In genomic region chr1:168265594-168266390, GRCm38 (mm10) we compare ENCODE assay signal across 8 mouse cellular contexts.
A peak's percentile ranks its signal among the peaks of the same experiment; 100 is the strongest.
DNase-seq lines count a peak whose midpoint lies in the region.
"Had no signal": no experiment of that assay in that cellular context is flagged by ENCODE, and none has a peak within 500 bp of the region (broad histone marks: within the 10 kb centered on the region; RNA-seq: fewer than 3 reads in every experiment).

No protein-coding gene starts in this region.

- peak; percentile 44 for DNase-seq in kidney, postnatal 10 days
- DNase-seq in kidney, adult 8-10 months, result no peak
- DNase-seq in adrenal gland, adult (ENCODE audit: inconsistent age in 2 of 2, low spot score in 1 of 2), result peak; percentile 56 to 90
- DNase-seq in adrenal gland, postnatal 14 days, result peak; percentile 64
- peak; percentile 31 to 41 for DNase-seq in kidney, postnatal 4 days
- no peak for DNase-seq in cerebellum, postnatal 10 days
- no peak for DNase-seq in right cerebral cortex, postnatal 25 days
- DNase-seq: right cerebral cortex, postnatal 4 days had no signal

Comparison
In these comparisons a context has a peak if more than half of its experiments do, and no peak if none do; other contexts are left out.
1. DNase-seq: peak in kidney, postnatal 10 days (single experiment), adrenal gland, adult (2 of 2), adrenal gland, postnatal 14 days (single experiment) and kidney, postnatal 4 days (2 of 2); none in kidney, adult 8-10 months (0 of 2), cerebellum, postnatal 10 days (0 of 2) and right cerebral cortex, postnatal 25 days (single experiment).